Mouse (Mus musculus) CH12.LX (cell line): Measurements from ENCODE around the gene Defb20. TPM values are rescaled to one million over a fixed set of nuclear protein-coding genes. Genes with fewer than 3 reads are reported as not detected.

Source experiments
- DNase-seq: peaks from one replicate; pipeline ENCODE4 v3.0.0-alpha.2; 2013; ENCODE audit errors: extremely low read depth
- H3K27ac ChIP-seq: 2 replicates; pipeline ENCODE4 v1.5.1; 2012; ENCODE audit warnings: low read depth, mild to moderate bottlenecking, control low read depth, moderate library complexity; ENCODE audit not compliant: insufficient read depth
- H3K27me3 ChIP-seq: replicated peaks from 2 replicates; pipeline ENCODE3; 2012; ENCODE audit warnings: inconsistent platforms
- H3K36me3 ChIP-seq, 2 experiments: replicated peaks in 1 of 2; 2 replicates each; pipeline versions ENCODE3 to v1.6.1; 2012; ENCODE audit warnings: inconsistent platforms in 1 of 2, low read length in 1 of 2, mild to moderate bottlenecking in 1 of 2, mixed read lengths in 1 of 2, moderate library complexity in 1 of 2; ENCODE audit not compliant: control insufficient read depth in 1 of 2, insufficient read depth in 1 of 2
- H3K4me1 ChIP-seq, 2 experiments: 2 replicates each; pipeline ENCODE4 v1.6.1; 2012; ENCODE audit warnings: inconsistent platforms in 1 of 2, moderate library complexity in 1 of 2; ENCODE audit not compliant: insufficient read depth in 2 of 2, control insufficient read depth in 1 of 2
- H3K4me2 ChIP-seq: 2 replicates; pipeline ENCODE4 v1.6.1; 2012; ENCODE audit warnings: low read depth, mild to moderate bottlenecking, control low read depth; ENCODE audit not compliant: poor library complexity, insufficient read depth, severe bottlenecking
- H3K4me3 ChIP-seq, 3 experiments: fragments of 150-350 bp in 1 of 3; sonication (generic) in 1 of 3; replicated peaks in 1 of 3; 2 replicates each; pipeline versions ENCODE3 to v1.5.1; 2011 to 2012; ENCODE audit warnings: low read depth in 2 of 3, low read length in 2 of 3, mild to moderate bottlenecking in 2 of 3, moderate library complexity in 2 of 3, control low read depth in 1 of 3, improper control_type of control experiment in 1 of 3, inconsistent platforms in 1 of 3, mixed read lengths in 1 of 3; ENCODE audit not compliant: poor library complexity in 1 of 3
- H3K79me2 ChIP-seq: replicated peaks from 2 replicates; pipeline ENCODE4 v1.6.1; 2012; ENCODE audit warnings: mild to moderate bottlenecking, moderate library complexity; ENCODE audit not compliant: control insufficient read depth, poor library complexity, insufficient read depth, severe bottlenecking; ENCODE audit errors: extremely low read depth
- H3K9ac ChIP-seq: 2 replicates; pipeline ENCODE4 v1.6.1; 2012; ENCODE audit warnings: low read depth, mild to moderate bottlenecking, control low read depth, moderate library complexity; ENCODE audit not compliant: insufficient read depth
- H3K9me3 ChIP-seq: replicated peaks from 2 replicates; pipeline ENCODE3; 2012; ENCODE audit warnings: low read length, inconsistent platforms, mixed read lengths
- BHLHE40 ChIP-seq: IDR thresholded peaks from 2 replicates; pipeline ENCODE4 v1.6.1; 2011; ENCODE audit warnings: mild to moderate bottlenecking, low read depth, low read length, improper control_type of control experiment
- CHD1 ChIP-seq: IDR thresholded peaks from 2 replicates; pipeline ENCODE4 v1.6.1; 2012; ENCODE audit warnings: low read depth, low read length, improper control_type of control experiment, inconsistent platforms
- CTCF ChIP-seq, 2 experiments: IDR thresholded peaks in 1 of 2; conservative IDR thresholded peaks in 1 of 2; 2 replicates each; pipeline ENCODE4 v1.5.1; 2011 to 2012; ENCODE audit warnings: low read depth in 2 of 2, low read length in 2 of 2, improper control_type of control experiment in 1 of 2, inconsistent platforms in 1 of 2, mild to moderate bottlenecking in 1 of 2, moderate library complexity in 1 of 2
- E2F4 ChIP-seq: IDR thresholded peaks from 2 replicates; pipeline ENCODE4 v1.6.1; 2011; ENCODE audit warnings: low read depth, low read length, improper control_type of control experiment; ENCODE audit not compliant: insufficient replicate concordance
- ELF1 ChIP-seq: IDR thresholded peaks from 2 replicates; pipeline ENCODE4 v1.6.1; 2014; ENCODE audit warnings: low read depth, mild to moderate bottlenecking, inconsistent platforms, low read length, improper control_type of control experiment
- EP300 ChIP-seq: IDR thresholded peaks from 2 replicates; pipeline ENCODE4 v1.6.1; 2011; ENCODE audit warnings: low read length, improper control_type of control experiment
- ETS1 ChIP-seq: conservative IDR thresholded peaks from 2 replicates; pipeline ENCODE4 v1.6.1; 2012; ENCODE audit warnings: low read depth, mild to moderate bottlenecking, inconsistent platforms, low read length, improper control_type of control experiment, moderate library complexity
- IRF4 ChIP-seq: IDR thresholded peaks from 2 replicates; pipeline ENCODE4 v1.6.1; 2014; ENCODE audit warnings: low read depth, mild to moderate bottlenecking, inconsistent platforms, low read length, improper control_type of control experiment
- JUN ChIP-seq: IDR thresholded peaks from 2 replicates; pipeline ENCODE4 v1.6.1; 2011; ENCODE audit warnings: low read depth, mild to moderate bottlenecking, low read length, improper control_type of control experiment, moderate library complexity; ENCODE audit not compliant: insufficient read depth
- MAFK ChIP-seq: IDR thresholded peaks from 2 replicates; pipeline ENCODE4 v1.6.1; 2011; ENCODE audit warnings: low read length, improper control_type of control experiment; ENCODE audit not compliant: insufficient replicate concordance
- MAX ChIP-seq: IDR thresholded peaks from 2 replicates; pipeline ENCODE4 v1.6.1; 2011; ENCODE audit warnings: low read length, improper control_type of control experiment
- MAZ ChIP-seq: IDR thresholded peaks from 2 replicates; pipeline ENCODE4 v1.6.1; 2012; ENCODE audit warnings: low read depth, mild to moderate bottlenecking, inconsistent platforms, low read length, improper control_type of control experiment, moderate library complexity
- MEF2A ChIP-seq: IDR thresholded peaks from 2 replicates; pipeline ENCODE4 v1.6.1; 2014; ENCODE audit warnings: low read depth, mild to moderate bottlenecking, inconsistent platforms, low read length, improper control_type of control experiment, borderline replicate concordance
- MXI1 ChIP-seq: IDR thresholded peaks from 2 replicates; pipeline ENCODE4 v1.6.1; 2011; ENCODE audit warnings: mild to moderate bottlenecking, low read depth, low read length, improper control_type of control experiment
- NELFE ChIP-seq: IDR thresholded peaks from 2 replicates; pipeline ENCODE4 v1.6.1; 2011; ENCODE audit warnings: low read depth, low read length, improper control_type of control experiment
- NRF1 ChIP-seq: IDR thresholded peaks from 2 replicates; pipeline ENCODE4 v1.6.1; 2014; ENCODE audit warnings: low read depth, mild to moderate bottlenecking, inconsistent platforms, low read length, improper control_type of control experiment, moderate library complexity
- PAX5 ChIP-seq: IDR thresholded peaks from 2 replicates; pipeline ENCODE4 v1.6.1; 2012; ENCODE audit warnings: low read length, inconsistent platforms, mixed read lengths
- RAD21 ChIP-seq: IDR thresholded peaks from 2 replicates; pipeline ENCODE4 v1.6.1; 2011; ENCODE audit warnings: low read depth, mild to moderate bottlenecking, low read length, improper control_type of control experiment, moderate library complexity
- SMC3 ChIP-seq: IDR thresholded peaks from 2 replicates; pipeline ENCODE4 v1.6.1; 2011; ENCODE audit warnings: low read depth, low read length, improper control_type of control experiment
- UBTF ChIP-seq: IDR thresholded peaks from 2 replicates; pipeline ENCODE4 v1.6.1; 2012; ENCODE audit warnings: low read depth, mild to moderate bottlenecking, inconsistent platforms, low read length, improper control_type of control experiment, moderate library complexity
- ZKSCAN1 ChIP-seq: IDR thresholded peaks from 2 replicates; pipeline ENCODE4 v1.6.1; 2012; ENCODE audit warnings: low read depth, inconsistent platforms, low read length, improper control_type of control experiment, borderline replicate concordance
- ZMIZ1 ChIP-seq: IDR thresholded peaks from 2 replicates; pipeline ENCODE4 v1.6.1; 2012; ENCODE audit warnings: low read depth, mild to moderate bottlenecking, inconsistent platforms, low read length, improper control_type of control experiment
- dilution Hi-C: fragments of 300-500 bp; cut with MboI; formaldehyde crosslinking; loops from 2 replicates; pipeline ENCODE4 v1.14.3; 2020; ENCODE audit warnings: low sequenced_read_pairs; ENCODE audit not compliant: extremely low pct_unique_long_range_greater_than_20kb, extremely low pct_ligation_motif_present
- in situ Hi-C: fragments of 300-500 bp; cut with MboI; formaldehyde crosslinking; loops from 3 replicates; pipeline ENCODE4 v1.14.3; 2019; ENCODE audit warnings: low sequenced_read_pairs, low pct_ligation_motif_present, low pct_unique_long_range_greater_than_20kb, mixed read lengths
- polyA plus RNA-seq: library from polyadenylated mRNA; unstranded; fragments of >175 nt; gene quantifications from 2 replicates; pipeline ENCODE4 v1.2.1, GENCODE M21; 2012; ENCODE audit warnings: low read depth; ENCODE audit not compliant: insufficient read length
- total RNA-seq, 2 experiments: library from RNA; depleted of rRNA; stranded (reverse); fragments of 300-350 nt in 1 of 2; fragments of >200 nt in 1 of 2; gene quantifications; 2 replicates each; pipeline ENCODE4 v1.2.3; 2012 to 2014

Defb20 gene
- total and polyA plus RNA-seq, 3 experiments = not detected

- no peaks in the 10 kb centered on the region for H3K79me2 ChIP-seq
- H3K4me3 ChIP-seq = no peak overlapping the region
- no peak overlapping the region for H3K9ac ChIP-seq
- peaks cover 76% of the 10 kb centered on the region for H3K27me3 ChIP-seq
- no peaks in the 10 kb centered on the region for H3K9me3 ChIP-seq
- in situ Hi-C loops = no loop called here
- no peak overlapping the region for H3K4me2 ChIP-seq
- dilution Hi-C loops = no loop called here
- peak; percentile 51 for DNase-seq
- no peaks in the 10 kb centered on the region for H3K36me3 ChIP-seq
- peaks cover 2 to 3% of the 10 kb centered on the region in 2 experiments; a peak in 2 of 4 replicates for H3K4me1 ChIP-seq
- no peak for TF ChIP-seq CHD1
- TF ChIP-seq MXI1 = no peak
- no peak for TF ChIP-seq MEF2A
- peak; percentile 18; the same call in 1 of the 2 replicates for TF ChIP-seq NELFE
- TF ChIP-seq RAD21 = peak; percentile 41
- no peak for TF ChIP-seq PAX5
- TF ChIP-seq NRF1 = no peak
- TF ChIP-seq UBTF = no peak
- no peak for TF ChIP-seq MAFK
- TF ChIP-seq ETS1 = no peak
- peak; percentile 47 to 86 for TF ChIP-seq CTCF (conservative IDR thresholded peaks at IDR 0.05 in 1 of 2, IDR thresholded peaks at IDR 0.05 in 1 of 2; ENCODE audit: low read depth in 2 of 2, low read length in 2 of 2)
- no peak for TF ChIP-seq E2F4
- TF ChIP-seq IRF4 = no peak
- TF ChIP-seq BHLHE40 = no peak
- TF ChIP-seq MAZ = peak; percentile 70
- no peak for TF ChIP-seq ELF1
- TF ChIP-seq SMC3 = peak; percentile 76
- no peak for TF ChIP-seq ZMIZ1
- no peak for TF ChIP-seq EP300
- no peak for TF ChIP-seq ZKSCAN1
- TF ChIP-seq MAX = no peak
- no peak for TF ChIP-seq JUN
- H3K27ac ChIP-seq = no peak overlapping the region
These were observed 39.6 kb upstream of the Defb20 start for GRCm38 (mm10) chr2:152436983-152437860.
